Mouse (Mus musculus): ENCODE measurements at regions not wholly inside any gene's neighbourhood (a gene's known extent, or its start where the extent isn't known, plus 50 kb on each side); places are given as distances from the start of the nearest gene placed in this dataset.

DNA sequence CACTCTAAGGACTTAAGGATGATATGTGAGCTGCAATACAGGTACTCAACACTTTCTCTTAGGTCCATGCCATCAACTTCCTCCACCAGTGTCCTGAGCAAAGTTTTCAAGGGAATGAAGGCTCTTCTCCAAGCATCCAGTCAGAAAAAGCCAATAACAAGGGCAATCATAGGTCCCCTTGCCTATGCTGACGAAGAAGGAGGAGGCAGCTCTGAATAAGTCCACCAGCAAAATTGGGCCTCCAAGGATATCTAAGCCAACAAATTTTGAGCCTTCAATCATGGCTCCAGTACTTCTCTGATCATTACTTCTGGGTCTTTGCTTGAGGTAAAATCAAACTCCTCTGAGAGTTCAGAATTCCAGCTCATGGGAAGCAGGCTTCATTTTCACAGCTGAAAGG is 293.1 kb downstream of the Snurf start:
- in situ Hi-C loops (cut with MboI, MseI), result loop anchor here (5.0 kb wide), 1 partner anchor 86 kb away; no protein-coding TSS in a partner anchor

All from T-helper 1 cell (primary cell).